Mouse (Mus musculus) B cell, adult 62 days (primary cell): ENCODE measurements around the gene Ly6g5b. TPM values are rescaled to one million over a fixed set of nuclear protein-coding genes. Genes with fewer than 3 reads are reported as not detected.

Experiments used
- total RNA-seq: library from RNA; stranded (reverse); gene quantifications from 4 replicates; pipeline ENCODE4 v1.2.4, GENCODE M21; 2023

The Ly6g5b gene
- total RNA-seq, result 0.66 to 1.6 TPM (median 1.3 TPM) in 4 replicates

GRCm38 (mm10) chr17:35115046-35116019, at the start of gene Ly6g5b:
Gene Ly6g5b, minus strand, starts transcription at chr17:35115428.

GRCm38 (mm10) chr17:35134801-35135590, 19.8 kb upstream of the Ly6g5b start, which contains the start of gene Bag6:
Gene Bag6, plus strand, starts transcription at chr17:35135178.

GRCm38 (mm10) chr17:35131500-35132173, 16.4 kb upstream of the Ly6g5b start, which contains the start of gene Apom:
Gene Apom, minus strand, starts transcription at chr17:35132050.

GRCm38 (mm10) chr17:35126206-35126611, 11.0 kb upstream of the Ly6g5b start, which contains the start of gene D17H6S53E:
Gene D17H6S53E, plus strand, starts transcription at chr17:35126373.

GRCm38 (mm10) chr17:35121871-35122303, 6.7 kb upstream of the Ly6g5b start, which contains the start of gene Csnk2b:
Gene Csnk2b, minus strand, starts transcription at chr17:35122053.

GRCm38 (mm10) chr17:35121143-35121799, 6.0 kb upstream of the Ly6g5b start, which contains the start of gene Gpank1:
Gene Gpank1, plus strand, starts transcription at chr17:35121455.

GRCm38 (mm10) chr17:35108097-35108496, 7.1 kb downstream of the Ly6g5b start, which contains the start of gene Ly6g5c:
Gene Ly6g5c, plus strand, starts transcription at chr17:35108279.

GRCm38 (mm10) chr17:35088825-35089644, 26.2 kb downstream of the Ly6g5b start, which contains the start of gene Abhd16a:
Gene Abhd16a, plus strand, starts transcription at chr17:35089263.

GRCm38 (mm10) chr17:35085208-35085865, 29.9 kb downstream of the Ly6g5b start, which contains the start of gene Ly6g6f:
Gene Ly6g6f, minus strand, starts transcription at chr17:35085610.

GRCm38 (mm10) chr17:35077786-35078233, 37.4 kb downstream of the Ly6g5b start, which contains the start of gene Ly6g6d:
Gene Ly6g6d, minus strand, starts transcription at chr17:35078065.

GRCm38 (mm10) chr17:35076507-35077176, 38.6 kb downstream of the Ly6g5b start, which contains the start of gene Ly6g6e:
Gene Ly6g6e, plus strand, starts transcription at chr17:35076902.

GRCm38 (mm10) chr17:35066084-35066483, 49.1 kb downstream of the Ly6g5b start, which contains the start of gene Mpig6b:
Gene Mpig6b, minus strand, starts transcription at chr17:35066184.

GRCm38 (mm10) chr17:35064951-35065947, 50.0 kb downstream of the Ly6g5b start, which contains the start of gene Ly6g6c:
Gene Ly6g6c, plus strand, starts transcription at chr17:35065388.

